Mouse (Mus musculus): Measurements from ENCODE around the gene Cxcr1. TPM values are rescaled to one million over a fixed set of nuclear protein-coding genes. Genes with fewer than 3 reads are reported as not detected.
"Not testable (repeated sequence)": the region's sequence is repeated elsewhere in the genome, so short reads cannot be mapped to it uniquely, and the experiment has no call there.

Gene Cxcr1
- polyA plus RNA-seq, 1 experiment from 2014 or later, result not detected

GRCm38 (mm10) chr1:74190471-74190870 is 4.0 kb downstream of the Cxcr1 start:
- H3K9me3 ChIP-seq, result no peaks in the 10 kb centered on the region; the same call in 1 of the 2 replicates
- H3K36me3 ChIP-seq, result no peaks in the 10 kb centered on the region
- H3K27me3 ChIP-seq, result no peaks in the 10 kb centered on the region
- no peak overlapping the region for H3K4me3 ChIP-seq
- H3K9ac ChIP-seq, result no peak overlapping the region
- no peak overlapping the region for H3K4me2 ChIP-seq
- no peak overlapping the region for H3K27ac ChIP-seq (replicated peaks)
- WGBS, result 87% methylated on average over 7 of the region's 7 CpGs
- no peaks in the 10 kb centered on the region for H3K4me1 ChIP-seq (replicated peaks)
- no peak for ATAC-seq (ENCODE audit: low read depth)

- no peaks in the 10 kb centered on the region for H3K27me3 ChIP-seq
- no peak overlapping the region for H3K27ac ChIP-seq (replicated peaks)
- H3K4me1 ChIP-seq (replicated peaks), result no peaks in the 10 kb centered on the region
- H3K36me3 ChIP-seq, result no peaks in the 10 kb centered on the region
- 50% methylated on average over 2 of the region's 2 CpGs for WGBS
- no peak for ATAC-seq (ENCODE audit: low read depth)
- H3K4me2 ChIP-seq, result no peak overlapping the region
- H3K9ac ChIP-seq, result no peak overlapping the region
- no peaks in the 10 kb centered on the region; the same call in 1 of the 2 replicates for H3K9me3 ChIP-seq
- no peak overlapping the region for H3K4me3 ChIP-seq
Observed at GRCm38 (mm10) chr1:74183006-74183405, 11.4 kb downstream of the Cxcr1 start.

- H3K27ac ChIP-seq (replicated peaks), result no peak overlapping the region
Observed at GRCm38 (mm10) chr1:74181462-74181861, 13.0 kb downstream of the Cxcr1 start.

DNA sequence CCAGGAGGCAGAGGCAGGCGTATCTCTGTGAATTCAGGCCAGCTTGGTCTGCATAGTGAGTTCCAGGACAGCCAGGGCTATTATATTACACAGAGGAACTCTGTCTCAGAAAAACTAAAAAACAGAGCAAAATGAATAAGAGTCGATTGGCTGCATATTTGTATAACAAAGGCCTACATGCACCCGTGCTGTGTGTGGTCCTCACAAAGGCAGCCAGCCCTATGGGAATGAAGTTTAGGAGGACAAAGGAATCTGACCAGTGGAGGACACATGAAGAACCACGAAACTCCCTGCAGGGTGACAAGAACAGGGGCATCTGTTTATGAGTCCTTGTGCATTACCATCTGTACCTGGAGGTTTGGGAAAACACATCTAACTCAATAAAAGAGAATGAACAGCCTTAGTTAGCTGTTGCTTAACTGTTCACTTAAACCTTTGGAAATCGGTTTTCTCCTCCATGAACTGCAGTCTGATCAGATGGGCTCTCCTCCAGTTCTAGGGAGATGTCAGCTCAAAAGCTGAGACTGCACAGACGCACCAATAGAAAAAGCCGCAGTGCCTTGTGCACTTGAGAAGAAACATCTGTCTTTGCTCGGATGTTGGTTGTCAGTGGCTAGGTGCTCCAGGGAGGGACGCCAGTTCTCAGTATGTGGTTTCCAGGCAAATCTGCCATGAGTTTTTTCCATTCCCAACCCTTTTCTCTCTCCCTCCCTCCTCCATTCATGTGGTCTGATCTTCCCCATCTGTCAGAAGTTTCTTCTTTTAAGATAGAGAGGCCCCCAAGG is 14.6 kb downstream of the Cxcr1 start:
- Histone ChIP-seq H3K4me1 (replicated peaks) (no peaks in the 10 kb centered on the region), H3K4me3 (no peak overlapping the region), H3K9ac (no peak overlapping the region), H3K4me2 (no peak overlapping the region), H3K27ac (replicated peaks) (no peak overlapping the region), H3K9me3 (no peaks in the 10 kb centered on the region), H3K27me3 (no peaks in the 10 kb centered on the region), H3K36me3 (no peaks in the 10 kb centered on the region)
- WGBS, result 69% methylated on average over 9 of the region's 9 CpGs
- ATAC-seq (ENCODE audit: low read depth), result no peak

More at GRCm38 (mm10) chr1:74181462-74181861, 13.0 kb downstream of the Cxcr1 start:
- H3K4me2 ChIP-seq, result no peak overlapping the region
- ATAC-seq (ENCODE audit: low read depth), result no peak
- no peaks in the 10 kb centered on the region for H3K9me3 ChIP-seq
- H3K4me1 ChIP-seq (replicated peaks), result no peaks in the 10 kb centered on the region
- no peak overlapping the region for H3K4me3 ChIP-seq
- H3K36me3 ChIP-seq, result no peaks in the 10 kb centered on the region
- H3K9ac ChIP-seq, result no peak overlapping the region
- no peaks in the 10 kb centered on the region for H3K27me3 ChIP-seq
- whole genome bisulfite sequencing, result 78% methylated on average over 2 of the region's 2 CpGs

- no peak for ATAC-seq (ENCODE audit: low read depth)
- 88% methylated on average over 3 of the region's 3 CpGs for WGBS
Observed at GRCm38 (mm10) chr1:74178618-74179017, 15.8 kb downstream of the Cxcr1 start.

GRCm38 (mm10) chr1:74175731-74176130 is 18.7 kb downstream of the Cxcr1 start:
- H3K4me3 ChIP-seq, result no peak overlapping the region
- no peaks in the 10 kb centered on the region for H3K36me3 ChIP-seq
- no peaks in the 10 kb centered on the region for H3K4me1 ChIP-seq (replicated peaks)
- H3K9ac ChIP-seq, result no peak overlapping the region
- H3K9me3 ChIP-seq, result no peaks in the 10 kb centered on the region
- H3K27ac ChIP-seq (replicated peaks), result no peak overlapping the region
- no peak overlapping the region for H3K4me2 ChIP-seq
- no peak for ATAC-seq (ENCODE audit: low read depth)
- no peaks in the 10 kb centered on the region for H3K27me3 ChIP-seq
- 91% methylated on average over 4 of the region's 4 CpGs for WGBS

More at GRCm38 (mm10) chr1:74178618-74179017, 15.8 kb downstream of the Cxcr1 start:
- Histone ChIP-seq H3K36me3 (no peaks in the 10 kb centered on the region), H3K4me3 (no peak overlapping the region), H3K9ac (no peak overlapping the region), H3K4me2 (no peak overlapping the region), H3K27ac (replicated peaks) (no peak overlapping the region), H3K27me3 (no peaks in the 10 kb centered on the region), H3K4me1 (replicated peaks) (no peaks in the 10 kb centered on the region), H3K9me3 (no peaks in the 10 kb centered on the region)

GRCm38 (mm10) chr1:74172722-74173121 is 21.7 kb downstream of the Cxcr1 start:
- no peaks in the 10 kb centered on the region for H3K36me3 ChIP-seq
- no peak overlapping the region for H3K9ac ChIP-seq
- ATAC-seq (ENCODE audit: low read depth), result no peak
- H3K4me3 ChIP-seq, result no peak overlapping the region
- H3K4me1 ChIP-seq (replicated peaks), result no peaks in the 10 kb centered on the region
- no peaks in the 10 kb centered on the region for H3K27me3 ChIP-seq
- H3K4me2 ChIP-seq, result no peak overlapping the region
- no peak overlapping the region for H3K27ac ChIP-seq (replicated peaks)
- 88% methylated on average over 3 of the region's 3 CpGs for WGBS
- no peaks in the 10 kb centered on the region for H3K9me3 ChIP-seq

- Histone ChIP-seq H3K4me3 (no peak overlapping the region), H3K27ac (replicated peaks) (no peak overlapping the region), H3K4me1 (replicated peaks) (no peaks in the 10 kb centered on the region), H3K4me2 (no peak overlapping the region), H3K9ac (no peak overlapping the region), H3K9me3 (no peaks in the 10 kb centered on the region), H3K36me3 (no peaks in the 10 kb centered on the region), H3K27me3 (no peaks in the 10 kb centered on the region)
- 82% methylated on average over 3 of the region's 3 CpGs for WGBS
- no peak for ATAC-seq (ENCODE audit: low read depth)
Observed at GRCm38 (mm10) chr1:74169721-74170120, 24.7 kb downstream of the Cxcr1 start.

GRCm38 (mm10) chr1:74167136-74167535 is 27.3 kb downstream of the Cxcr1 start:
- no peak overlapping the region for H3K27ac ChIP-seq (replicated peaks)
- H3K4me3 ChIP-seq, result no peak overlapping the region
- H3K4me2 ChIP-seq, result no peak overlapping the region
- WGBS, result 84% methylated on average over 5 of the region's 5 CpGs
- no peak overlapping the region for H3K9ac ChIP-seq
- no peaks in the 10 kb centered on the region for H3K36me3 ChIP-seq
- H3K4me1 ChIP-seq (replicated peaks), result no peaks in the 10 kb centered on the region
- H3K27me3 ChIP-seq, result no peaks in the 10 kb centered on the region
- no peak for ATAC-seq (ENCODE audit: low read depth)
- H3K9me3 ChIP-seq, result no peaks in the 10 kb centered on the region

GRCm38 (mm10) chr1:74160036-74160435 is 34.4 kb downstream of the Cxcr1 start:
- Histone ChIP-seq H3K36me3 (no peaks in the 10 kb centered on the region), H3K27me3 (no peaks in the 10 kb centered on the region), H3K4me3 (no peak overlapping the region), H3K4me2 (no peak overlapping the region), H3K4me1 (replicated peaks) (no peaks in the 10 kb centered on the region), H3K9ac (no peak overlapping the region), H3K9me3 (no peaks in the 10 kb centered on the region), H3K27ac (replicated peaks) (no peak overlapping the region)
- 76% methylated on average over 2 of the region's 2 CpGs for WGBS
- ATAC-seq (ENCODE audit: low read depth), result no peak

DNA sequence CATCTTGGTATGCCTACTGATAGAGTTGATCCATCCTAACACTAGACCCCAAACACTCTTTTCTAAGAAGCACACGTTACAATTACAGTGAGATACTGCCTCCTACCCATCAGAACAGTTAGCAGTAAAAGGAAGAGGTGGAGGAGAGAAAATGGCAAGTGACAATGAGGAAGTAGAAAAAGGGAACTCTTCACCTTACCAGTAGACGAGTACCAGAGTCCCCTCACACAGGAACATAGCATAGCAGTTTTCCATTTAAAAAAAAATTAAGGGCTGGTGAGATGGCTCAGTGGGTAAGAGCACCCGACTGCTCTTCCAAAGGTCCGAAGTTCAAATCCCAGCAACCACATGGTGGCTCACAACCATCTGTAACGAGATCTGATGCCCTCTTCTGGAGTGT is 34.8 kb downstream of the Cxcr1 start:
- WGBS, result 79% methylated on average over 5 of the region's 5 CpGs
- not testable (repeated sequence) for H3K4me3 ChIP-seq; ATAC-seq (ENCODE audit: low read depth); H3K27me3 ChIP-seq; H3K9ac ChIP-seq; H3K36me3 ChIP-seq; H3K9me3 ChIP-seq; H3K4me1 ChIP-seq (replicated peaks); H3K4me2 ChIP-seq; H3K27ac ChIP-seq (replicated peaks)

GRCm38 (mm10) chr1:74156381-74156910 is 38.0 kb downstream of the Cxcr1 start:
- ATAC-seq (ENCODE audit: low read depth), result no peak
- Histone ChIP-seq H3K4me3 (no peak overlapping the region), H3K27ac (replicated peaks) (no peak overlapping the region), H3K36me3 (no peaks in the 10 kb centered on the region), H3K9ac (no peak overlapping the region), H3K4me1 (replicated peaks) (no peaks in the 10 kb centered on the region), H3K27me3 (no peaks in the 10 kb centered on the region), H3K4me2 (no peak overlapping the region), H3K9me3 (no peaks in the 10 kb centered on the region)
- WGBS, result 80% methylated on average over 14 of the region's 14 CpGs

All from neural tube, embryonic 13.5 days (tissue).